Mouse (Mus musculus) MN1 (cell line): ENCODE results near the gene Dnah1.

Experiments used
- DNase-seq: peaks from one replicate; pipeline ENCODE4 v3.0.0-alpha.2; 2016; ENCODE audit warnings: low spot score

The Dnah1 gene

DNA sequence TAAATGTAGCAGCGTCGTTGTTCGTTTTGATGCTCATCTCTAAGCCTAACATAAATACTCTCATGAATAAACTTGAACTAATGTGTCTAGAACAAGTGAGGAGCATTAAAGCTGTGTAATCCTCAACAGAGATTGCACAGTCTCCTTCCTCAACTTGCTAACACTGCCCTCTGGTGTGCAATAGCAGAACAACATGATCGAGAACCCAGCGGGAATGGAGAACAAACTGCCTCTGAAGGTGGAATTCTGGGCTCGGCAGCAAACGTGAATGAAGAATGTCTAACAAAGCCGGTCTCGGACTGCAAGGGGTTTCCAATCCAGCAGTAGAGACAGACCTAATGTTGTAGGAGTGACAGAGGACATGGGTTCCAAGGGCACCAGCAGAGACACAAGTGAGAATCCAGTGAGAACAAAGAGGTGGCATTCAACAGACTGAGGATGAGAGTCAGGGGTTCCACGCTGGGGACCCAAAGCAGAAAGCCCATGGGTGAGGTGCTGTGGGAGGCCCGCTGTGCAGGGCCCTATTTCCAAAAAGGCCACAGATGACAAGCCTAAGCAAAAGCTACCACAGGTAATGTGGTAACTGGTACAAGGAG, 89.6 kb downstream of the Dnah1 start:
- DNase-seq: peak; percentile 82

DNA sequence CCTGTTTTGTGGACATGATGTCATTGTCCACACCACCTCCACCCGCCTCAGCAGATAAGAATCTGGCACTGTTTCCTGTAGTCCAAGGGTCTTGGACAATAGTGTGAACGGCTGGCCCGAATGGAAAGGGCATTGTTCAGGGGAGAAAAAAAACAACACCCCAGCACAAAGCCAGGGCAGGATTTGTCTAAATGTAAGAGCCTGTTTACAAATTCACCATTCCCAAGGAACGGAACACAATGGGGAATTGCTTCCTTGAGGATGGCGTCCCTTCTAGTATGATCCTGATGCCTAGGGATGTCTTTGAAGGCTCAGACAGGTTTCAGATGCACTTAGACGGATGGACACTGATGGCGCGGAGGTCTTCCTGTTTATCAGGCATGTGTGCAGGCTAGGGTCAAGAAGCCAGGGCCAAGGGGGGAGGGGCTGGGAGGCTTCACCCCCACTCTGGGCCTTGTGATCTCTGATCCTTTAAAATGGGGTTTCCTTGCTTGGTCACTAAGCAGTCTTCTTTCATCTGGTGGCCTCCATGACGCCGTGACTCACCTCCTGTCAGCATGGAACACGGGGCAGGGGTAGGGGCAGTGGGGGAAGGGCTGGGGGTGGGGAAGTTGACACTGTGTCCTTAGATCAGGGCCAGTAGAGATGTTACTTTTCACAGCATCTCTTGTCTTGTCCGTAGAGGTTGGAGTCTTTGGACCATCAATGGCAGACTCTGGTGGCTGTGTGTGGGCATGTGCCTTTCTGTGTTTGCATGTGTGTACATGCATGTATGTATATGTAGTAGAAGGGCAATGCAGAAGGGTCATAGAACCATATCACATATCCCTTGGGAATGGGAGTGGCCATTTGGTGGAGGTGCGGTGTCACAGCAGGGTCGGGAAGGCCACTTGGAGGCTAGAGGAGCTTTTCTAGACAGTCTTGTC, 90.4 kb downstream of the Dnah1 start:
- peak; percentile 17 for DNase-seq

DNA sequence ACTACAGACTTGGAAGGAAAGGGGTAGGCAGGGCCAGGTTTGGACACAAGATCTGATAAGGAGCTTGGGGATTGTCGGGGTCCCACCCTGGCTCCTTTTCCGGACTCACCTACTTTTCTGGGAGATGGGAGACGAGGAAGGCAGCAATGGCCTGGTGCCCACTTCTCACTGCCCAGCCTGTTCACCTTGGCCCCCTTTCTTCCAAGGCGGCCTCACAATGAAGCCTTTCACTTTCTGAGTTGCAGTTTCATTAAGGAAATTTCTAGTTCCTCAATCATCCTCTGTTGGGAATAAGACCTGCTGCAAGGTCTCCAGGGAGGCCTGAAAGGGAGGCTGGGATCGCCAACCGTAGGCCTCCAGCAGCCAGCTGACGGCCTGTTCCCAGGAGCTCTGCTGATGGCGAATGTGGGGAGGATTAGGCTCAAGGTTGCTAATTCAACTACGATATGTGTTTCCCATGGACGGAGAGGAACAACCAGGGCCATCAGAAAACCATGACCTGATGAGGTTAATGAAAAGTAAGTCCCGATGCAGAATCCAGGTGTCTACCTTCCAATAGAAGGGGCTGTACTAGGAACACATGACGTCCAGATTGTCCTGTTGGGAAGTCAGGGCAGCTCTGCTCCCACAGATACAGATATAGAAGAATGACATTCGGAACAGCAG, 91.2 kb downstream of the Dnah1 start:
- no peak for DNase-seq

DNA sequence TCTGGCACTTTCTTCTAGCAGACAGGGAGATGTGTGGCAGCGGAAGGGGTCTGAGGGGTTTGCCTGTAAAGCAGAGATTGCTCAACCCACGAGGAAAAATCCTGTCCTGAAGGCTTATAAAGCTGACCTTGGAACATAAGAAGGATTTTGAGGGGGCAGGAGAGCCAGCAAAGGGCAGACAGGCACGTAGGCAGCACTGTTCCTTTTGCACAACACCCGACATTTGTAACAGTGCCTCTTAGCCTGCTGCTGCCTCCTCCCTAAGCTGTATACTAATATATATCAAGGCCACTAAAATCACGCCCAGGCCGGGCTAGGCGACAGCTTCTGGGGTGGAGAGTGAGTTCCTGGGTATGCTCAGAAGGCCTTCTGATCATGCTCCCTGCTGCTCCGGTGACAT, 93.3 kb downstream of the Dnah1 start:
- DNase-seq: no peak

DNA sequence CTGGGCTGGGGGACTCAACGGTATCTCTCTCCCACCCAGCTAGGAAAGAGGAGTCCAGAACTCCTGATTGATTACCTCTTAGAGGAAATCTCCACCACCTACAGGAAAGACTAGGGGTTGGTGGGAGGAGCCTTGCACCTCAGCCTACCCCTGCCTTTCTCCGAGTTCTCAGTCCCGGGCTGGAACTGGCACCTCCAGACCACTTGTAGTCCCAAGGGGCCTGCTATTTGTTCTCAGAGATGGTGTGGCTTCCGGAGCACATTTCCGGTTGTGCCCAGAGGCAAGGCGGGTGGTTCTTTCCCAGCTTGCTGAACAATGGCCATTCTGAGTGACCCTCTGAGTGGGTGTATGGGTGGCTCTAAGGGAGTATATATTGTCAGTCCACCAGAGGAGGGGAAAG, 95.5 kb downstream of the Dnah1 start:
- no peak for DNase-seq

DNA sequence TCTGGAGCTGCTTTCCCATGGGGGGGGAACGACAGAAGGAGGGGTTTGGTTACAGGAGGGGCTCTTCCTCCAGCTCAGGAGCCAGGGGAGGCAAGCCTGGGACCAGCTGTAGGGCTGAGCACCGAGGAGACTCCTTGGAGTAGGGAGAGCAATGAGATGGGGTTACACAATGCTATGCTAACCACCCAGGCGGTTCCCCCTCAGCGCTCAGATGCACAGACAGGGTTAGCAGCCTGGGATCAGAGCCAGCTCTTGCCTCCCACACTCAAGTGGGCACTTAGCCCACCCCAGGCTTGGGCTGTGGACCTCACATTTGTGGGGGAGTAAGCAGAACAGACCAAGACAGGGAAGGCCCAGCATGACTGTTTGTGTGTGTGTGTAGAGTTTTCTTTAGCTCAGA, 96.7 kb downstream of the Dnah1 start:
- no peak for DNase-seq

DNA sequence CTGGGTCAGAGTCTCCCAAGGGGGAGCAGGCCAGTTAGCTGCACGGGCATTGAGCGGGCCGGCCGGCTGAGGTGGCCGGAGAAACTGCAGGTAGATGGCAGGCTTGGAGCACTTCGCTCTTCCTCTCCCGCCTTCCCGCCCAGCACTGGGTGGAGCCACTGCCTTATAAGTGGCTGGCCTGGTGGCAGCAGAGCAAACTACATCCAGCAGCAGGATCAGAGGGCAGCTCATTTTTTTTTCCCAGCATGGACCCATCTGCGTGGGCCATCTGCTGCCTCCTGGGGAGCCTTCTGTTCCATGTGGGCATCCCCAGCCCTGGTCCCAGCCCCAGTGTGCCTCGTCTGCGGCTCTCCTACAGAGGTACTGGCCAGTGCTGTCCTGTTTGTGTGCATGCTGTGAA, 106.0 kb downstream of the Dnah1 start, which contains the start of gene Sema3g:
TSS of gene Sema3g (plus strand) at position 195 of the 400 bp plus-strand sequence.
- DNase-seq: peak; percentile 88

DNA sequence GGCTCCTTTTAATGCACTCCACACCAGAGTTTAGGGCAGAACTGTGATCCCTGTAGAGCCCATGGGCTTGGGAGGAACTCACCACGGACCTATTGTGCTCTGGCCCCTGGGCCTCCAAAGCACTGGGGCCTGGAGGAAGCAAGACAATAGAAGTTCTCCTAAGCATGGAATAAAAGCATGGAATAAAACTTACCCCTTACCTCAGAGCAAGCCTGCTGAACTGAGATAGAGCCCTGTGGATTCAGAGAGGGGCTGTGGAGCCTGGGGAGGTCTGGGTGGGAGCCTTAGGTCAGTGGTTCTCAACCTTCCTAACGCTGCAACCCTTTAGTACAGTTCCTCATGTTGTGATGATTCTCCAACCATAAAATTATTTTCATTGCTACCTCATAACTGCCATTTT, 106.8 kb downstream of the Dnah1 start, which contains the start of gene Nisch:
TSS of gene Nisch (minus strand) at position 101 of the 400 bp plus-strand sequence.
- DNase-seq: no peak

DNA sequence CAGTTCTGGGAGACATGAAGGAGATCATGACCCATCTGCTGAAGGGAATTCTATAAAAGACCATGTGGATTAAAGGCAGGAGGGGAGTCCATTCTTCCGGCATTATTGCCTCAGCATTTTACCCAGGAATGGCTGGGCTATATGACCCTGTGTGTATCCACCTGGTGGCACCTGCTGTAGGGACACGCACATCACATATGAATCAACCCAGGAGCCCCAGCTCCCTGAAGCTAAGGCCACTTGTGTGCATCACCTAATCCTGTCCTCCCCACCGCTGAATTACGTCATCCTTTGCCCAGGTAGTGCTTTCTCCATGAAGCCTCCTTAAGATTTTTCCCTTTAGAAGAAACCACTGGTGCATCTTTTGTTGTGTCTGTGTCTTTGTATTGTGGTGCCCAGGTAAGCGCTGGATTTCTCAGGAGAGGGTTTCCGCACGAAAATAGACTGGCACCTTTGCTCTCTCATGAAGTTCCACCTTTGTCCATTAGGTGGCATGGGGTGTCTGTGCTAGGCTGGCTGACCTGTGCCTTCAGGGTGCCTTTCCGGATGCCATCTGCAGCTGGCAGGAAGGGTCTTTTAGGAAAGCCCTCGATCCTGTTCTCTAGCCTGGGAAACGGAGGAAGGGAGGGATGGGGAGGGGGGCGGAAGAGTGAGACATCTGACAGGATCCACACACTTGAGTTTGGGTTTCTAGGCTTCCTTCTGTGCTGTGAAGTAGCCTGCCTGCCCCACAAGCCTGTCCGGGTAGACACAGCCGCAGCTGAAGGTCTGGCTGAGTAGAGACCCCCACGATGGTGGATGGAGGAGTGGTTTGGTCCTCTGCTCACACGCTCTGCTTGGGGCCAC, 108.3 kb downstream of the Dnah1 start:
- DNase-seq: peak; percentile 73

DNA sequence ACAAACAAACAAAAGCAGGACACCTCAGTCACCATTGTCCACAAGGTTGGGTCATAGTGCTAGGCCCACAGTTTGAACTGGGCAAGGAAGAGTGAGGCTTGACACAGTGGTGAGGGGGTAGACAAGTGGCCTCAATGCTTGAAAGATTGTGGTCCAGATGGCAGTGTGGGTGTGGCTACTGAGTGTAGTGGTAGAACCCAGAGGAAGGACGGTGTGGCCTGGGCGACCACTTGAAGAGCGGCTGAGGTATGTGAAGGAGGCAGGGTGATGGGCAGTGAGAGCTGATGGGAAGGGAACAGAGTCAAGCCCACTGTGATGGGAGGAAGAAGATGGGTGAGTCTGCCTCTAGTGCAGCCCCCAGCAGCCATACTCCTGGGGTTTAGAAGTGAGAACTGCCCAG, 109.0 kb downstream of the Dnah1 start:
- no peak for DNase-seq

DNA sequence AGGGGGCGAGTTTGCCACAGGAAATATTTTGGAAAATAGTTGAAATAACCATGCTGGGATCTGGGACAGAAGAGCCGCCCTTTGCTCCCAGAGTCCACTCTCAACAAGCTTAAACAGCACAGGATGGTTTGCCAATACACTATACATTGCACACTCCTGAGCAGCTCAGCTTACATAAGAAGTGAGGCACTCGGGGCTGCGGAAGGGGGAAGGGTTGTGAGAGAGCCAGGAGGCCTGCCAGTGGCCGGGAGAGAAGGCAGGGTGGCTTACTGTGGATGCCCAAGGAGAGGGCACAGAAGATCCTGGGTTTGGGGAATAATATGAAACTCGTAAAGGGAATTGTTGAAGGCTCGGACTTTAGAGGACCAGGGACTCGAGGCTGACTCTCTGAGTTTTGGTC, 109.8 kb downstream of the Dnah1 start:
- no peak for DNase-seq

DNA sequence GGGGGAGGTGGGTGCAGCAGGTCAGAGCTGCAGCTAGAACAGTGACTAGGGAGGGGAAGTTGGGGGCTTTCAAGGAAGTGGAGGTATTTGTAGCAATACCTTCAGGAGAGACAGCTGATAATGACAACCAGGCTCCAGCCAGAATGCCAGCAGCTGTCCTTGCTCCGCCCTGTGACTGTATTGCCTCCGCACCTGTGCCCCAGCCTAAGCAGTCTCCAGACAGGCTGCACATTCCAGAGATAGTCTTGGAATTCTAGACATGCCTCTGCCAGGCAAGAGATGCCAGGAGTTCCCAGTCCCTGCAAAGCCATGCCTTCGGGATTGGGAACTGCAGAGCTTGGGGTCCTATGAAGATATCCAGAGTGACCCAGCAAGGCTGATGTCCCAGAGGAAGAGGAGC, 111.2 kb downstream of the Dnah1 start:
- DNase-seq: no peak

DNA sequence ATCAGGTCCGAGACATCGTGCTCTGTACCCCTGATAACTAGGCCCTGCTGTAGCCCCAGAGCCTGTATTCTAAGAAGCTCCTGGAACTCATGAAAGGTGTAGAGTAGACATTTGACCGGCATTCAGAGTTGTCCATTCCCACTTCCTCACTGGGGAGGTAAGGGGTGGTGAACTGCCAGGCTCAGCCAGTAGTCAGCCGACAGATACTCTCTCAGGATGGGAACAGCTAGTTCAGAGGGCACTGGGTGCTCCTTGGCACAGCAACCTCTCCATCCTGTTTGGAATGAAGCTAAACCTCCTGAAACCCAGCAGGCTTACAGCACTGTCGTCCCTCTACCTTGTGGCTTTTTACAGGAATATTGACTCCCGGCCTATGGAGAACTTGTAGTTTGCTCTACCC, 111.8 kb downstream of the Dnah1 start:
- DNase-seq: no peak
